Mouse (Mus musculus): Measurements from ENCODE around the gene Strip2. TPM values are rescaled to one million over a fixed set of nuclear protein-coding genes. Genes with fewer than 3 reads are reported as not detected.
A peak's percentile ranks its signal among the peaks of the same experiment; 100 is the strongest.

Strip2 gene
- total RNA-seq, 1 experiment from 2014 or later, result 0.35 TPM

- ATAC-seq (replicated peaks in 1 of 2; ENCODE audit: insufficient read depth in 1 of 2, low FRiP score in 2 of 2, low TSS enrichment in 1 of 2, low read depth in 1 of 2, poor library complexity in 2 of 2, severe bottlenecking in 2 of 2), result peak; percentile 34 to 35; a peak in 3 of 4 replicates
These were observed 540 bp downstream of the Strip2 start for GRCm38 (mm10) chr6:29917383-29917720.

DNA sequence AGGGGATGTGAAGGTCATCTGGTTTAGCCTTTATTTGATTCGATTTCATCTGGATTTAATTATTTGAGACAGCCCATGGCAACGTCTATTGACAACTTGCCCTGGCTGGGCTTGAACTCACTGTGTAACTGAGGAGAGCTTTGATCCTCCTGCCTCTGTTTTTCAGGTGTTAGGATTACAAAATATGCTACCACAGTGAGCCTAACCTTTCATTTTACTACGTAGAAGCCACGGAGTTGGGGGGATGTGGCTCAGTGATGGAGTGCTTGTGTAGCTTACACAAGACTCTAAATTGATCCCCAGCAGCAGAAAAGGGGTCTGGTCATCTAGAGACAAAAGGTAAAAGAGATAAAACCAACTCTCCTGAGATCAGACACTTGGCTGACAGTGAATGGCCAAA lies 1.1 kb downstream of the Strip2 start:
- ATAC-seq (replicated peaks in 1 of 2; ENCODE audit: insufficient read depth in 1 of 2, low FRiP score in 2 of 2, low TSS enrichment in 1 of 2, low read depth in 1 of 2, poor library complexity in 2 of 2, severe bottlenecking in 2 of 2), result no peak

GRCm38 (mm10) chr6:29923501-29923900 lies 6.7 kb downstream of the Strip2 start:
- ATAC-seq (replicated peaks in 1 of 2; ENCODE audit: insufficient read depth in 1 of 2, low FRiP score in 2 of 2, low TSS enrichment in 1 of 2, low read depth in 1 of 2, poor library complexity in 2 of 2, severe bottlenecking in 2 of 2), result no peak

GRCm38 (mm10) chr6:29925594-29926219 lies 8.9 kb downstream of the Strip2 start:
- no peak for ATAC-seq (replicated peaks in 1 of 2; ENCODE audit: insufficient read depth in 1 of 2, low FRiP score in 2 of 2, low TSS enrichment in 1 of 2, low read depth in 1 of 2, poor library complexity in 2 of 2, severe bottlenecking in 2 of 2)

DNA sequence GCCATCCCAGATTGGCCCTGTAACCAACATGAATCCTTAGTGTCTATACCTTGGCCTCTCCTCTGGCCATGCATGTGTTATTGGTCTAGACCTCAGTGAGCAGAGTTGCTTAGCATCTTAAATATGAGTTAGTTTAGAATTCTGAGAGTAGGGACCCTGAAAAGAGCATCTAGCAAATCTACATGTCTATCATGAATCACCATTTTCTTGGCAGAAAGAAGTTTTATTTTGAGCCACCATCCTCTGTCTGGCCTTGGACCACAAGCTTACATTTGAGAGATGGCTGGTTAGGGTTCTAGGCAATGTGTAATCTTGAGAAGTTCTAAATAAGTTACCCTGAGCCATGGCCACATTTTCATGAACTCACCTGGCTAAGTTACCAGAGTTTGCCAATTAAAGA lies 13.3 kb downstream of the Strip2 start:
- ATAC-seq (replicated peaks in 1 of 2; ENCODE audit: insufficient read depth in 1 of 2, low FRiP score in 2 of 2, low TSS enrichment in 1 of 2, low read depth in 1 of 2, poor library complexity in 2 of 2, severe bottlenecking in 2 of 2), result no peak

- ATAC-seq (replicated peaks in 1 of 2; ENCODE audit: insufficient read depth in 1 of 2, low FRiP score in 2 of 2, low TSS enrichment in 1 of 2, low read depth in 1 of 2, poor library complexity in 2 of 2, severe bottlenecking in 2 of 2), result no peak
These were observed 13.9 kb downstream of the Strip2 start for GRCm38 (mm10) chr6:29930665-29931064.

DNA sequence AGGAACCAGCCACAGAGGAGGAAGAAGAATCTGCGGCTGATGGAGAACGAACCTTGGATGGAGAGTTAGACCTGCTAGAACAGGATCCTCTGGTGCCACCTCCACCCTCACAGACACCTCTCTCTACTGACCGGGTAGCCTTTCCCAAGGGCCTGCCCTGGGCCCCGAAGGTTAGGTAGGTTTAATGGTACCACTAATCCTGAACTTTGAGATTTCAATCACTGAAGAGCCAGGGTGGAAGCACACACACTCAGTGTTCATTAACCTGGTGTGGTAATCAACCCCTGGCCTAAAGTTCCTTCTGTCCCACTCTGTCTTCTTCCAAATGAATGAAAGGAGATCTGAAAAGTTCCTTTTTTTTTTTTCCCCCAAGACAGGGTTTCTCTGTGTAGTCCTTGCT lies 14.4 kb downstream of the Strip2 start:
- no peak for ATAC-seq (replicated peaks in 1 of 2; ENCODE audit: insufficient read depth in 1 of 2, low FRiP score in 2 of 2, low TSS enrichment in 1 of 2, low read depth in 1 of 2, poor library complexity in 2 of 2, severe bottlenecking in 2 of 2)

- no peak for ATAC-seq (replicated peaks in 1 of 2; ENCODE audit: insufficient read depth in 1 of 2, low FRiP score in 2 of 2, low TSS enrichment in 1 of 2, low read depth in 1 of 2, poor library complexity in 2 of 2, severe bottlenecking in 2 of 2)
These were observed 18.9 kb downstream of the Strip2 start for GRCm38 (mm10) chr6:29935741-29936140.

GRCm38 (mm10) chr6:29940428-29940827 lies 23.6 kb downstream of the Strip2 start:
- no peak for ATAC-seq (replicated peaks in 1 of 2; ENCODE audit: insufficient read depth in 1 of 2, low FRiP score in 2 of 2, low TSS enrichment in 1 of 2, low read depth in 1 of 2, poor library complexity in 2 of 2, severe bottlenecking in 2 of 2)

GRCm38 (mm10) chr6:29941036-29941435 lies 24.2 kb downstream of the Strip2 start:
- no peak for ATAC-seq (replicated peaks in 1 of 2; ENCODE audit: insufficient read depth in 1 of 2, low FRiP score in 2 of 2, low TSS enrichment in 1 of 2, low read depth in 1 of 2, poor library complexity in 2 of 2, severe bottlenecking in 2 of 2)

- ATAC-seq (replicated peaks in 1 of 2; ENCODE audit: insufficient read depth in 1 of 2, low FRiP score in 2 of 2, low TSS enrichment in 1 of 2, low read depth in 1 of 2, poor library complexity in 2 of 2, severe bottlenecking in 2 of 2), result no peak
These were observed 27.7 kb downstream of the Strip2 start for GRCm38 (mm10) chr6:29944465-29944864.

DNA sequence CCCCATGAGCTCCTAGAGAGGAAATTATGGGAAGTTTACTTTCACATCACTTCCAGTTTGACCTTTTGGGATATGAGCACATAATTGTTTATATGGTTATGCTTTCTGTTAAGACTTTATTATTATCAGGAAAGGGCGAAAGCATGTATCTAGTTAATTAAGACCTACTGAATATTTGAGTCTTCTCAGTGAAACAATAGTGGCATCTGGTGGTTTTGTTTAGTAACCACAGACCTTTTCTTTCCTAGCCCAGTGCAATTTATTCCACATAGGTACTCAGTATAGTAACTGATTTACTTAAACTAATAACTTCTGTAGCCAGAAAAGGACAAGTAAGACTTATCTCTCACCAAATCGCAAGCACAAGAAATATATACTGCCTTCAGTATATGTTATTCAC lies 29.8 kb downstream of the Strip2 start:
- no peak for ATAC-seq (replicated peaks in 1 of 2; ENCODE audit: insufficient read depth in 1 of 2, low FRiP score in 2 of 2, low TSS enrichment in 1 of 2, low read depth in 1 of 2, poor library complexity in 2 of 2, severe bottlenecking in 2 of 2)

GRCm38 (mm10) chr6:29947823-29948222 lies 31.0 kb downstream of the Strip2 start:
- no peak for ATAC-seq (replicated peaks in 1 of 2; ENCODE audit: insufficient read depth in 1 of 2, low FRiP score in 2 of 2, low TSS enrichment in 1 of 2, low read depth in 1 of 2, poor library complexity in 2 of 2, severe bottlenecking in 2 of 2)

- no peak for ATAC-seq (replicated peaks in 1 of 2; ENCODE audit: insufficient read depth in 1 of 2, low FRiP score in 2 of 2, low TSS enrichment in 1 of 2, low read depth in 1 of 2, poor library complexity in 2 of 2, severe bottlenecking in 2 of 2)
These were observed 39.9 kb downstream of the Strip2 start for GRCm38 (mm10) chr6:29956749-29957148.

DNA sequence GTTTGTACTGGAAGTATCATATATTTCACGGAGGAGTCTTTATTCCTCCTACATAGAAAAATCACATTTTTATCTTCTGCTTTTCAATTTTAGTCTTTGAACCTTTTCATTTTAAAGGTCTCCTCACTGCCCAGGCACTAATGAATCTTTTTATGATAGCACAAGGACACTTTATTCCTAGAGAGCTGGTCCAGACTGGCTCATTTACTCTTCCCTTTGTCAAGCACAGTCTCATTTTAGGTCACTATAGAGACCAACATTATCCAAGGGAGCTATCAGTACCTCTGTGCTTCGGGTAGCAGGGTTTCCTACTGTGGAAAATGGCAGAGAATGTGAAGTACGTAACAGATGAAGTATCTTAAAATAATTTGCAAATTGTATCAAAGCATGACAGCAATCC lies 41.9 kb downstream of the Strip2 start:
- ATAC-seq (replicated peaks in 1 of 2; ENCODE audit: insufficient read depth in 1 of 2, low FRiP score in 2 of 2, low TSS enrichment in 1 of 2, low read depth in 1 of 2, poor library complexity in 2 of 2, severe bottlenecking in 2 of 2), result no peak

GRCm38 (mm10) chr6:29961081-29961480 lies 44.3 kb downstream of the Strip2 start:
- no peak for ATAC-seq (replicated peaks in 1 of 2; ENCODE audit: insufficient read depth in 1 of 2, low FRiP score in 2 of 2, low TSS enrichment in 1 of 2, low read depth in 1 of 2, poor library complexity in 2 of 2, severe bottlenecking in 2 of 2)

DNA sequence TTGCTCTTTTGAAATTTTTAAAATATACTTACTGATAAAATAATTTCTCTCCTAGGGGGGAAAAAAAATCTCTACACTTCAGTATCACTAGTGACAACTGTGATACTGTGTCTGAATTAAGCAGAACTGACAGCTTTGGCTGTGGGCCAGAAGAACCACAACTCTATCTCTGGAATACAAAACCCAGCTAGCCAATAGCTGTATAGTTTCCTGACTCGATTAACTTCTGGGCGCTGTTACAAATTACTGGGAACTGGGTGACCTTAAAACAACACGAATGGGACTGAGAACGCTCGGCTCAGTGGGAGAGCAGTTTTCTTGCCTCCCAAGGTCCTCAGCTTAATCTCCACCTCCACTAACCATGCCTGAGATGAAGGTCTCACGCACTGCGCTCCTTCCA lies 51.1 kb downstream of the Strip2 start:
- ATAC-seq (replicated peaks in 1 of 2; ENCODE audit: insufficient read depth in 1 of 2, low FRiP score in 2 of 2, low TSS enrichment in 1 of 2, low read depth in 1 of 2, poor library complexity in 2 of 2, severe bottlenecking in 2 of 2), result no peak

- ATAC-seq (replicated peaks in 1 of 2; ENCODE audit: insufficient read depth in 1 of 2, low FRiP score in 2 of 2, low TSS enrichment in 1 of 2, low read depth in 1 of 2, poor library complexity in 2 of 2, severe bottlenecking in 2 of 2), result no peak
These were observed 56.5 kb downstream of the Strip2 start for GRCm38 (mm10) chr6:29973341-29973740.

DNA sequence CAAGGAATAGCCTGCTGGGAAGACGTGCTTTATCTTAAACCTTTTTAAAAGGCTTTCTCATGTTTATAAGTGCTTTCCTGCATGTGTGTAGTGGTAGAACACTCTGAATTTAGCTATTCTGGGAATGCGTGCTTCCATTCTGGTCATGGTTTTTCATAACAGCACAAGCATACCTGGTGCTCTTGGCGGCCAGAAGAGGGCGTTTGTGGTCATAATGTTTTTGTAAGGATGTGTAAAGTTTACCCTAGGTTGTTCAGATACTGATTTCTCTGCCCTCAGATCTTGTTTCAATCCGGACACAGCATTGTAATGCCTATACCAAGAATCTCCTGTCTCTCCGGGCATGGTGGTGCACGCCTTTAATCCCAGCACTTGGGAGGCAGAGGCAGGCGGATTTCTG lies 58.0 kb downstream of the Strip2 start:
- no peak for ATAC-seq (replicated peaks in 1 of 2; ENCODE audit: insufficient read depth in 1 of 2, low FRiP score in 2 of 2, low TSS enrichment in 1 of 2, low read depth in 1 of 2, poor library complexity in 2 of 2, severe bottlenecking in 2 of 2)

DNA sequence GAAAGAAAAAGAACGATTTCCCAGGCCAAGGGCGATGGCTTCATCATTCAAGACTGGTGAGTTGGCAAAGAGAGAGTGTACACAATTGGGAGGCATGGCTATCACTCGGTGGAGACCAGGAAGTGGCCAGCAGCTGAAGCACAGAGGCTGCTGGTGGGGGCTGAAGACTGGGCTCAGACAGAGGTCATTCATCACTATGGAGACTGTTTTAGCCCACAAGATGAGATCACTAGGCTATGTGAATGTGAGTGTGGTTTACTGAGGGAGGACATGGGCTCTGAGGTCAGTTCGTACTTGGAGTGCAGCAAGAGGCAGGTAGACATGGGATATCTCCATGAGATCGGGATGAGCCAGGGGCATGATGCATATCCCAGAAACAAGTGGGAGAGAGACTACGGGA lies 63.6 kb downstream of the Strip2 start:
- ATAC-seq (replicated peaks in 1 of 2; ENCODE audit: insufficient read depth in 1 of 2, low FRiP score in 2 of 2, low TSS enrichment in 1 of 2, low read depth in 1 of 2, poor library complexity in 2 of 2, severe bottlenecking in 2 of 2), result no peak
